Mouse (Mus musculus) adrenal gland, postnatal 36 days (tissue): ENCODE results near the gene Tomm40l. TPM values are rescaled to one million over a fixed set of nuclear protein-coding genes. Genes with fewer than 3 reads are reported as not detected.
A peak's percentile ranks its signal among the peaks of the same experiment; 100 is the strongest.

Source experiments
- DNase-seq, 2 experiments: peaks; one replicate each; pipeline ENCODE4 v3.0.0; 2021; ENCODE audit warnings: mixed read lengths in 1 of 2
- total RNA-seq, 2 experiments: library from RNA; stranded (reverse); gene quantifications; 2 replicates each; pipeline ENCODE4 v1.2.3; 2021

Tomm40l gene
- total RNA-seq, 2 experiments from 2014 or later, result 51.4 to 65.3 TPM

- no peak for DNase-seq
These were observed 28.1 kb downstream of the Tomm40l start for GRCm38 (mm10) chr1:171193911-171194830.

DNA sequence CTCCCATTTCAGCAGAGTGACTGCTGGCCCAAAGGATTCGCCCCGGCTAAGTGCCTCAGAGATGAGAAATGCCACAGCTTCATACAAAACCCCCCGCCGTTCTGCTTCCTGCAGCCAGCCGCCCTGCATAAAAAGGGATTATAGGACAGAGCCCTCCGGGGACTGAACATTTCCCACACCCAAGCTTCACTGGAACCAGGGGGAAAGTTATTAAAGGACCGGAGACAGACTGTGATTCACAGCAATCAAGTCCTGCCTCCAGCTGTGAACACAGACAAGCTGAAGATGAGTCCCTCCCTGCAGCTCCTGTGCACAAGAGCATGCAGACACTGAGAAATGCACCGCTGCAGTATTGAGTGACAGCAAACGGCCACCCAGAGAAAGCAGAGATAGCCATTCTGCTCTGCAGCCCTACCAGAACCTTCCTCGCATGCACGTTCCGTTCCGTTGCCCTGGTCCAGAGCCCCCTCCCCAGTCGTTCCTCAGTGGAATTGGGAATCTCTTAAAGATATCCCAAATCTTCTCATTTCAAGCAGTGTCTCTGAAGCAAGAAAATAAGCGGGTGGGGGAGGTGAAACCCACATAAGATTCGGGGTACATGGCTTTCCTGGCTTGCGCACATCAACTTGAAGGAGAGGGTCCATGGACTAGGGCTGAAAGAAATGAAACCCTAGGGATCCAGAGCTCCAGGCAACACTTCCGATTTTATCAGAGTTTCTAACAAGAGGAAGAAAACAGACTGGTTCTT, 29.0 kb downstream of the Tomm40l start:
- DNase-seq, result peak in 1 of 2 experiments; percentile 22

- peak in 1 of 2 experiments; percentile 16 for DNase-seq
These were observed 30.0 kb downstream of the Tomm40l start for GRCm38 (mm10) chr1:171192283-171192682.

DNA sequence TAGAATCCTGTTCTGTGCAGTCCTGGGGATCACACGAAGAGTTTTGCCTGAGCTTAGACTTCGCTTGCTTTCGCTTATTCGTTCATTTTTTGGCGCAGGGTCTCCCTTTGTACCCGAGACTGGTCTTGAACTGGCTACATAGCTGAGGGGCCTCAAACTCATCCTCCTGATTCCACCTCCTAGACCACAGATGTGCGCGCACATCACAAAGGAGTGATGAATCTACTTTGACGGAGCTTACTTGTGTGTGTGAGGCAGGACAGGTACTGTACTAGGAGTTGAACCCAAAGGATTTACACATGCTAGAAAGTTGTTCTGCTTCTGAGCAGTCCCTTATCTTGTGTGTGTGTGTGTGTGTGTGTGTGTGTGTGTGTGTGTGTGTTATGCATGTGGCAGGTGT, 31.5 kb downstream of the Tomm40l start:
- DNase-seq, result no peak

DNA sequence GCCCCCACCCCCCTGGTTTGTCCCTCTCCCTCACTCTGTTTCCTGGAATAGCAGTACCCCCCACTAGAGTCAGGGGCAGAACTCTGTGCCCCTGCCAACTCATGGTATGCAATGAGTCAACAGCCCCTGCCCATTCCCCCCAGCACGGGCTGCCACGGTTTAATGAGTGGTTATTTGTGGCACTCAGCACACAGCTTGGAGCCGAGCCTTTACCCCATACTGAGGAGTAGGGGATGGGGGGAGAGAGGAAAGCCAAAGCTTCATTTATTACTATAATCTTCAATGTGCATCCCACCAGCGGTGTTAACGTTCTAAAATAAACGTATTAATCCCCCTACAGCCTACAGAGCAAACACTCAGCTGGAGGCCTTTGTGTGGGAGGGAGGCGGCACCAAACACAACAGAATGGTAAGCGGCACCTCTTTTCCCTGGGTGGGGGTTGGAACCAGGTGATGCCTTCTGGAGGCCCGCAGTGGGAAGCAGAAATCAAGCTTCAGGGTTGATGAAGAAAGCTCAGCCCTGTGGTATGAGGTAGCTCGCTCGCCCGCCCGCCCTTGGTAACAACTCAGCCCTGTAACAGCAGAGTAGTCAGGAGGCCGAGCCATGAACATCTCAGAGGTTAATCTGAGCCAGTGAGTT, 32.7 kb downstream of the Tomm40l start:
- no peak for DNase-seq

- DNase-seq, result peak in 1 of 2 experiments; percentile 19
These were observed 33.3 kb downstream of the Tomm40l start for GRCm38 (mm10) chr1:171189046-171189445.

GRCm38 (mm10) chr1:171187851-171188700, 34.2 kb downstream of the Tomm40l start:
- no peak for DNase-seq

DNA sequence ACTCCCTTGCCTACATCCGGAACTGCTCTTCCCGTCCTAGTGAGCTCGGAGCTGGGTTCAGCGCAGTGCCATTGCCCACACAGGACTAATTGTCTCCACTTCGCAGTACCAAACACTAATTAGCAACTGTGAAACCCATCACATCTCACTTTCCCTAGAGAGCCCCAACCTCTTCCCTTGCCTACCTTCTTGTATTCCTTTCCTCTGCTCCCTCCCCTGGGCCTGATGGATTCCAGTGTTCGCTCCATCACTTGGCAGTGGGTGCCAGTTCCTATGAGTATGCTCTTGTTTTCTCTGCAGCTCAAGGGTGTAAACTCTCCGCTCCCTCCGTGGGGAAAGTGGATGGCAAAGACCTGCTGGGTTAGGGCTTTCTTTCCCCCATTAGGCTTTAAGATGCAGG, 36.7 kb downstream of the Tomm40l start:
- DNase-seq, result no peak

GRCm38 (mm10) chr1:171184314-171184713, 38.0 kb downstream of the Tomm40l start:
- peak; percentile 54 to 63 for DNase-seq

GRCm38 (mm10) chr1:171183620-171184019, 38.7 kb downstream of the Tomm40l start:
- DNase-seq, result peak in 1 of 2 experiments; percentile 61

DNA sequence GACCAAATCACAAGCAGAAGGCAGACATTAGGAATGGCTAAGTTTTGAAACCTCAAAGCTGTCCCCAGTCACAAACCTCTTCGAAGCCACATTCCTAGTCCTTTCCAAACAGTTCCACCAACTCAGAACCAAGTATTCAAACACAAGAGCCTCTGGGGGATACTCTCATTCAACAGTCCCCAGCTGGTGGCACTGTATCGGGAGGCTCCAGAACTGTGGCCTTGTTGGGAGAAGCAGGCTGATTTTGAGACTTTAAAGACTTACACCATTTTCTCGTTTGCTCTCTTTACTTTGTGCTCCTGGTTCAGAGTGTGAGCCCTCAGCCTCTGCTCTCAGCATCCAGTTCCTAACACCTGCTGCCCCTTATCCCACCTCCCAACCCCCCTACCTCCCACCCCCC, 39.3 kb downstream of the Tomm40l start:
- no peak for DNase-seq

DNA sequence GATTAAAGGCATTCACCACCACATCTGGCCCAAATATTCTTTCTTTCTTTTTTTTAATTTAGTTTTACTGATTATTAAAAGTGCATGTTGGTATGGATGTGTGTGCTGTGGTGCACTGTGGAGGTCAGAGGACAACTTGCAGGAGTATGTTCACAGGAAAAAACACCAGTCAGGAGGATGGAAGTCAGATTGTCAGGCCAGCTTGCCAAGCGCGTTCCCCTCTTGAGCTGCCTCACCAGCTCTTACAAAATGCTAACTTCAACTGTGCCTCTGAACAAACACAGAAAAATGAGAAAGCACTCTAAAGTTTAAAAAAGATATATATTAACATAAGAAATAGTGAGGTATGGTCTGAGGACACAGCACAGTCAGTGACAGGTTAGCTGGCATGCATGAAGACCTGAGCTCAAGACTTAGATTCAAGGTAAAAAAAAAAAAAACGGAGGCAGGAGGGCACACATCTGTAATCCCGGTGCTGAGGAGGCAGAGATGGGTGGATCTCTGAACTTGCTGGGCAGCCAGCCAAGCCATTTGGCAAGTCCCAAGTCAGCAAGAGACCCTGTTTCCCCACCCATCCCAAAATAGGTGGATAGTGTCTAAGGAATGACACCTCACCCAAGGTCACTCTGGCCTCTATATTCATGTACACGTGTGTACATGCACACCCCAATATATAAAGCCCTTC, 42.7 kb downstream of the Tomm40l start:
- no peak for DNase-seq

- DNase-seq, result no peak
These were observed 49.5 kb downstream of the Tomm40l start for GRCm38 (mm10) chr1:171172779-171173178.

GRCm38 (mm10) chr1:171171138-171171537, 51.2 kb downstream of the Tomm40l start:
- DNase-seq, result no peak

GRCm38 (mm10) chr1:171169913-171170312, 52.4 kb downstream of the Tomm40l start:
- DNase-seq, result no peak

GRCm38 (mm10) chr1:171168906-171169305, 53.4 kb downstream of the Tomm40l start:
- no peak for DNase-seq

Other genes starting within 250 kb of the Tomm40l start
- 1 to 10 TPM; 3.3 to 8.5 TPM for gene Fcgr2b, start 246.0 kb downstream of the Tomm40l start, total RNA-seq
- gene Fcgr4, start 203.6 kb downstream of the Tomm40l start, total RNA-seq, result 1 to 10 TPM; 2.6 to 7.6 TPM
- gene Fcgr3, start 157.6 kb downstream of the Tomm40l start, total RNA-seq, result 10 to 100 TPM; 10.9 to 19.5 TPM
- gene Cfap126, start 108.6 kb downstream of the Tomm40l start, total RNA-seq, result 1 to 10 TPM; 1.9 to 2.6 TPM
- gene Sdhc, start 71.9 kb downstream of the Tomm40l start, total RNA-seq, result 100 to 1,000 TPM; 438 to 454 TPM
- gene Mpz, start 71.8 kb downstream of the Tomm40l start, total RNA-seq, result 1 to 10 TPM; 1.5 to 1.6 TPM
- gene Pcp4l1, start 26.2 kb downstream of the Tomm40l start, total RNA-seq, result 10 to 100 TPM; 42.0 to 53.6 TPM
- under 1 TPM in 1 of 2 experiments, not detected in 1; 0.13 TPM for gene Nr1i3, start 8.5 kb downstream of the Tomm40l start, total RNA-seq
- gene Apoa2, start 2.5 kb upstream of the Tomm40l start, total RNA-seq, result 1 to 10 TPM; 2.2 to 6.4 TPM
- gene Fcer1g, start 11.9 kb upstream of the Tomm40l start, total RNA-seq, result 10 to 100 TPM; 15.2 to 20.4 TPM
- 1 to 10 TPM in 1 of 2 experiments, under 1 TPM in 1; 0.79 to 4.2 TPM for gene Adamts4, start 27.9 kb upstream of the Tomm40l start, total RNA-seq
- 100 to 1,000 TPM; 657 to 866 TPM for gene Ndufs2, start 28.9 kb upstream of the Tomm40l start, total RNA-seq
- 10 to 100 TPM; 27.1 to 36.6 TPM for gene B4galt3, start 47.8 kb upstream of the Tomm40l start, total RNA-seq
- gene Ppox, start 58.7 kb upstream of the Tomm40l start, total RNA-seq, result 10 to 100 TPM; 31.1 to 40.8 TPM
- 10 to 100 TPM; 37.1 to 44.3 TPM for gene Usp21, start 65.5 kb upstream of the Tomm40l start, total RNA-seq
- gene Ufc1, start 72.5 kb upstream of the Tomm40l start, total RNA-seq, result 100 to 1,000 TPM; 162 to 182 TPM
- 10 to 100 TPM; 29.1 to 36.9 TPM for gene Dedd, start 106.6 kb upstream of the Tomm40l start, total RNA-seq
- 10 to 100 TPM; 79.5 to 79.9 TPM for gene Nit1, start 123.1 kb upstream of the Tomm40l start, total RNA-seq
- gene Pfdn2, start 123.2 kb upstream of the Tomm40l start, total RNA-seq, result 100 to 1,000 TPM; 133 to 155 TPM
- 1 to 10 TPM in 1 of 2 experiments, under 1 TPM in 1; 0.96 to 4.4 TPM for gene Klhdc9, start 138.3 kb upstream of the Tomm40l start, total RNA-seq
- under 1 TPM; 0.23 TPM for gene Nectin4, start 147.6 kb upstream of the Tomm40l start, total RNA-seq
- gene Arhgap30, start 166.4 kb upstream of the Tomm40l start, total RNA-seq, result 1 to 10 TPM; 2.6 to 3.6 TPM
- 10 to 100 TPM; 54.1 to 72.9 TPM for gene Usf1, start 188.8 kb upstream of the Tomm40l start, total RNA-seq
- 1 to 10 TPM; 1.3 to 3.6 TPM for gene Tstd1, start 196.4 kb upstream of the Tomm40l start, total RNA-seq
- gene F11r, start 215.0 kb upstream of the Tomm40l start, total RNA-seq, result 10 to 100 TPM; 39.7 to 51.0 TPM